Mouse (Mus musculus) retina, postnatal 7 days (tissue): Measurements from ENCODE around the gene Frat2.
"Not testable (repeated sequence)": the region's sequence is repeated elsewhere in the genome, so short reads cannot be mapped to it uniquely, and the experiment has no call there.

Experiments used
- DNase-seq: peaks from one replicate; pipeline ENCODE4 v3.0.0-alpha.2; 2012; ENCODE audit warnings: low read depth, low spot score

The Frat2 gene

DNA sequence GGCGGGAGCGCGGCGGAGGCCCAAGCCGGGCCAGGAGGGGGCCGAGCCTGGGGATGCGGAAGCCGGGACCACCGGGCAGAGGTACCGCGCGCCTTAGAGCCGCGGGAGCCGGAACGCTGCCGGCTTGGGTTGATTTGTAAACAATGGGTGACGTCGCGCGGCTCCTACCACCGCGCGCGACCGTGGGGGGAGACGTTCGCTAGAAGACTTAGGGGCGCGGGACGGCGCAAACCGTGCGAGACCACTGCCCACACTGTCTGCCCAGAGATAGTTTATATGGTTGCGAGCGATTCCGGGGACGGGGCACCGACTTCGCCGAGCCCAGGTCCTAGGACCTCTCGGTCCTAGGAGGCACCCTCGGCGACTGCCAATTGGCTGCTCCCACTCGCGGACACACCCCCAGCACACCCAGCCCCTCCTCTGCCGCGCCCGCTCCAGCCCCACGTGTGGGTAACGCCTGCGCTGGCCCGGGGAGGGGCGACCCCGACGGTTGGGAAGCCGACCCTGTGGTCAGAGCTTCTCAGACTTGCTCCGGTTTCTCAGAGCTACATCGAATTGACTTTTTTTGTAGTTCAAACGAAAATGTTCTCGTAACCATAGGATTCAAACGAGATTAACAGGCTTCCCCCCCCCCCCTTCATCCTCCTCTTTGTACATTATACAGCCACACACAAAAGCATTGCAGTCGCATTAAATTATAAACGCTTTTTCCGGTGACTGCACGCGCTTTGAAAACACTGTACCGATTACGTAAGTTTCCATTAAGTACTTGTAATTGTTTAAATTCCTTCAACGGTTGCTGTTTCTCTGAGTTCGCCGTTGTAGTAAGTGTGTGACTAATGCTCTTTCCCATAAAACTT lies at the start of gene Frat2:
Gene Frat2 (minus strand): TSS at position 141 of the 860 bp plus-strand sequence.
- DNase-seq: peak; percentile 81

DNA sequence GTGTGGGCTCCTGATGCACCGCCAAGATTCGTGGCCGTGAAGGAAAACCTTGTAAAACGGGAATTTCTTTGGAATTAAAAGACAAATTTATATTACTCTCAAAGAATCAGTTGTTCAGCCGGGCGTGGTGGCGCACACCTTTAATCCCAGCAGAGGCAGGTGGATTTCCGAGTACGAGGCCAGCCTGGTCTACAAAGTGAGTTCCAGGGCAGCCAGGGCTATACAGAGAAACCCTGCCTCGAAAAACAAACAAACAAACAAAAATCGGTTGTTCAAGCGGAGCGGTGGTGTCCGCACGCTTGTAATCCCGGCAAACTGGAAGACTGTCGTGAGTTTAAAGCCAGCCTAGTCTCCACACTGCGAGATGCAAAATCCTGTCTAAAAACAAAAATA lies 48.4 kb upstream of the Frat2 start:
- no peak for DNase-seq

DNA sequence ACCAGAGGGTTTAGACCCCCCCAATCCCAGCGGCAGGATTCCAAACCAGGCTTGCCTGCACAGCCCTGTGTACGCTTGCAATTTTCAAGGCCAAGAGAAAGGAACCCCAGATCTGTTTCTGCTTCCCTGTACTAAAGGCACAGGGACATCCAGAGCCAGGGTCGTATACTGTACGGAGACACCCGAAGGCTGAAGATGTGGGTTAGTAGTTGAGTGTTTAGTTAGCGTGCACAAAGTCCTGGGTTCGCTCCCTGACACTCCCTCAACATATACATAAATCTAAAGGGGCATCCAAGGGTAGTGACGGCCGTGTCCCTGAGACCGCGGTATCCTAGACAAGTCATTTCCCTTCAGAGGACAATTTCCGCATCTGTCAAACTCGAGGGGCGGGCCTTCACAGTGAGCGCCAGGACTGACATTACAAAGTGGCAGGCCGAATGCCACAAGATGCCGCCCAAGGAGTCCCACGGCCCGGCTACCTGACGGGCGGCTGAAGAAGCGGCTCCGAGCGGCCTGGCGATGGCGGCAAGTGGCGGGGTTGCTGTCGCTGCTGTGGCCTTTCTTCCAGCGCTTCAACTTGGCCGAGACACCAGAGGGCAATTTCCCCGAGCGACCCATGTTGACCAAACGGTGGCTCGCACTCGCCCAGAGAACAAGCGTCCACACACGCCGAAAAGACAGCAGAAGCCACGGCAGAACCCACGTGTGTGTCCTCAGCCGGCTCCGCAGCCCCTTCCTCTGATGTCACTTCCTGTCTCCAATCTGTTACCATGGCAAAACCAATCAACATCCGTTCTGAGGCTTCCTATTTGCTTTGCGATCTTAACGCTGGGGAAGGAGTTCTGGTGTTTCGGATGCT lies 47.8 kb upstream of the Frat2 start, which contains the start of gene Rrp12:
Gene Rrp12 (minus strand): TSS at position 714 of the 859 bp plus-strand sequence.
- DNase-seq: peak; percentile 90

DNA sequence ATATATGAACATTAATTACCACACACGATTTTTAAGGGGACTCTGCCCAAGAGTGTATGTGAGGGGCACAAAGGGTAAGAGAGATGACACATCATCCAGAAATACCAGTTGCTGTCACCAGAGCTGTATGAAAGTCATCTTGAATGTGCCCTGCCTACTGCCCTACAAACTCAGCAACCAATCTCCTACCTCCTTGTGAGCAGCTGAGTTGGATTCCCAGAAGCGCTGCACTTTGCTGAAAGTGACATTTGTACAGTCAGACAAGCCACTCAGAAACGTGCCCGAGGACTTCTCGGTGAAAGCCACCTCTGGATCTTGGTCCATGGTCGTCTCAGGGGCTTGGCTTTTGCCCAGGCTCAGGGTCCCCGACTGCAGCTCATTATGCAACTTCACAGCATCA lies 47.0 kb upstream of the Frat2 start:
- DNase-seq: no peak

DNA sequence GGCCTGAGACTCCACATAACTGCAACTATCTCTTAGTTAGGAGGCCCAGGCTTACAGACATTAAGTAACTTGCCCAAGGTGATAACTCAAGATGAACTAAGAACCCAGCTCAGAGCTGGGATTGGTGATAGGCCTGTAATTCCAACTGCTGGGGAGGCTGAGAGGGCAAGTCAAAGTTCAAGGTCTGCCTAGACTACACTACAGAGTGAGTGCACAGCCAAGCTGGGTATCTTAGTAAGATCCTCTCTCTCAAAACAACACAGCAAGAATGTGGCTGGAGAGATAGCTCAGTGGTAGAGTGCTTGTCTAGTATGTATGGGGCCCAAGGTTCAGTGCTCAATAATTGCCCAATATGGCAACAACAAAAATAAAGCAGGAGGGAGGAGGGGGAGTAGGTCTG lies 40.3 kb upstream of the Frat2 start:
- DNase-seq: no peak

DNA sequence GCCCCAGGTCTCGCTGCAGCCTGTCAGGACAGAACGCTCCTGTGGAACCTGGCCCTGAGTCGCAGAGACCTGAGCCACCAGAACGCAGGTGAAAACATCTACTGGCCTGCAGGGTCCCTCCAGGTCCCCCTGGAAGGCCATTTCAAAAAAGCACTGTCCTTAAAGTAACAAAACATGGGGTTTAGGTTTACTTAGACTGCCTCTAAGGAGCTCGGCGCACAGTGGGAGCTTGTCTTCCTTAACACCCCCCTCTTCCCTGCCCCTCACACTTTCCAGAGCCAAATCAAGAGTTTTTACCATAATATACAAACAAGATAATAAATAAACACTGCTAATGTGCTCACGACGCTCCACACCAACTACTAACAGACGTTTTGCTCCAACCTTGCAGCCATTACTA lies 36.0 kb upstream of the Frat2 start:
- DNase-seq: no peak

DNA sequence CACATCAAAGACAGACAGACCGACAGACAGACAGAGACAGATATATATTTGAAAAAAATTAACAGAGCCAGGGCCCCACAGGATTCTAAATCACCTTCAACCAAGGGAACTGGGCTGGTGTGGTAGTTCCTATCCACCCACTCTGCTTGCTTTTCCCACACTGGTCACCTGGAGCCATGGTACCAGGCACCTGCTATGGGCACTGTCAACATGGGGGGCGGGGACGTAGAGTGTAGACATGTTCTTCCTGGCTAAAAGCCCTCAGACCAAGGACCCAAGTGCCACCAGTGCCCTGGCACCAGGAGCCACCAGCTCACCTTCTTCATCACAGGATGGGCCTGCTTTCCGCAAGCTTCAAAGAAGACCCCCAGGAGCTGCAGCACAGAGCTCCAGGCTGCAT lies 33.9 kb upstream of the Frat2 start:
- DNase-seq: no peak

DNA sequence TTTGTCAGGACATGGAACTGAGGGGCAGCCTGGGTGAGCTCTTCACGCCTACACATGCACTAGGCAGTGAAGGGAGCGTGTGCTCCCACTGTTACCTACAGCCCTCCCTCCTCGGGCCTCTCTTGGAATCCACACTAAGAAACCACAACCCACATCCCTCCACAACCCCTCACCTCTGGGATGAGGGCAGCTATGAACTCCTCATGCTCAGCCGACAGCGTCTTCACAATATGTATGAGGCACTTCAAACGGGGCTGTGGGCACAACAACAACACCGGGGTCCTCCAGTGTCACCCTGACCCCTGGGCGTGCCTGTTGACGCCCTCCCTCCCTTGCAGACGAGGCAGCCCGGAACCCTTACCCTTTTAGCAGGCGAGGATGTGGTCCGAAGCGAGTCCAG lies 26.4 kb upstream of the Frat2 start:
- no peak for DNase-seq

DNA sequence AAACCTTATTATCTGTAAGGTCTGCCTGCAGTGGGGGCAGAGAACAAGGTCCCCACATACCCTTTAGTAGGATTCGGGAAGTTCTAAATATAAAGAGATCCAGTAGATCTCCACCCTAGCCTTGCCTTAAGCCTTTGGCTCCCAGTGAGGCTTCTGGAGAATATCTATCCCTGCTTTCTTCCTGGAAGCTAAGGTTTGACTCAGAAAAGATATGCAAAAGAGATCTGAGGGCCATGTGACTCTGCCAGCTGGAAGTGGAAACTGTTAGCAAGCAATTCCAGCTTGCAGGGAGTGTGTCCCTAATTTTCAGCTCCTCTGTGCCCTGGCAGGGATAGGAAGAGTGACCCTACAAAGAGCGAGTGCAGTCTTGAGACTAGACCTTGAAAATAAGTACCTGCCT lies 24.4 kb upstream of the Frat2 start:
- no peak for DNase-seq

DNA sequence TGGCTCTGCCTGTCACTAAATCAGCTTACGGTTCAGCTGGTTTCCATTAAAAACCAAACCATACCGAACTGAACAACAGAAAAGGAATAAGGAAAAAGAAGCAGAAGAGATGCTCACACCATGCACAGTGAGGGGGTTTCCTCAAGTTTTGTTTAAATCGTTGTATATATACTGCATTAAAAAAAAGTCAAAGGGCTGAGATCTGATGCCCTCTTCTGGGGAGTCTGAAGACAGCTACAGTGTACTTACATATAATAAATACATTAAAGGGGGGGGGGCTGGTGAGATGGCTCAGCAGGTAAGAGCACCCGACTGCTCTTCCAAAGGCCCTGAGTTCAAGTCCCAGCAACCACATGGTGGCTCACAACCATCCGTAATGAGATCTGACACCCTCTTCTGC lies 22.0 kb upstream of the Frat2 start:
- DNase-seq: not testable (repeated sequence)

DNA sequence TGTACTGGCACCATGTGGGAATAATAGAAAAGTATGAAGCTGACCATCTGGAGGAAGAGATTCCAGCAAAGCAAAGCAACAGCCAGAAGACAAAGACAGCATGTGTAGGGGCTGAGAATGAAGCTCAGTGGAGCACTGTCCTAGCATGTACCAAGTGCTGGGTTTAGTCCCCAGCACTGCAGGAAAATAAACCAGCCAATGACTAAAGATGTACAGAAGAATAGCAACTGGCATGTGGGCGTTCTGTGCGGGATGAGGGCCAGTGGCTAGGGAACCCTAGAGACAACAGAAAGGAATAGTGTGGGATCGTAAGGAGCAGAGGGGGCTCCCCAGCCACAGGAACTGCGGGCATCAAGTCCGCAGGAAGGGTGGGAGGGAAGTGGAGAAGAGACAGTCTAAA lies 21.4 kb upstream of the Frat2 start:
- no peak for DNase-seq

DNA sequence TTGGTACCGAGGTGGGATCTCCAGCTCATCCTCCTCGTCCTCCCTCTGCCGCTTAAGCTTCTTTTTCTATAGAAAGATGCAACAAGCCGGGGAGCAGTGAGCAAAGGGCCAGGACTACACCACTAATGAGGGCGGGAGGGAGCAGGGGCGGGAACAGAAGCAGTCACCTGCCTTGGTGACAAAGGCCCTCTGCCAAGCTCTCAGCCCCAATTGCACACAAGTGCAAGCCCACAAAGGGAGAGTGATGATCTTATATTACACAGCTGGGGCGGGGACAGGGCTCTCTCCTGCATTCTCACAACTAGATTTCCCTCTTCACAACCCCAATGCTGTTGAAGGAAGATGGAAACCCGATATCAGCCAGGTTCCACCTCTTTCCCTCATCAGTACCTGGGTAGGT lies 18.8 kb upstream of the Frat2 start:
- no peak for DNase-seq

DNA sequence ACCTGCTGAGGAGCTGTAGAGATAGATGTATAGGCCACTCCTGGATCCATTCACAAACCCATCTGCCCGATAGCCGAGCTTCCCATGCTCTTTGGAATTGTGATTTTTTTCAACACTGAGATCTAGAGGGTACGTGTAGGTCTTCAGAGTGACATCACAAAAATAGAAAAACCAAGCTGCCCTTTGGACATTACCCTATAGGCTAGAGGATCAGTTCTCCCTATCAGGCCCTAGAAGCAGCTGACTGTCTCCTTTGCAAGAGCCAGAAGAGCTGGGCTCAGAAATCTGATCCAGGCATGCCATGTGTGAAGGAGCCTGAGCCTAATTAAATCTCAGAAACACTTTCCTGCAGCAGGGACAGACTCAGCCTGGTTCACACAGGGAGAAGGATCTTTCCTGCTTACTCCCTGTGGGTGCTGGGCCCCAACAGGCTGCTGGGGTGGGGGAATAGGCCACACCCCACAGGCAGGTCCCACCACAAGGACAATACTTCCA lies 9.9 kb upstream of the Frat2 start:
- DNase-seq: no peak

DNA sequence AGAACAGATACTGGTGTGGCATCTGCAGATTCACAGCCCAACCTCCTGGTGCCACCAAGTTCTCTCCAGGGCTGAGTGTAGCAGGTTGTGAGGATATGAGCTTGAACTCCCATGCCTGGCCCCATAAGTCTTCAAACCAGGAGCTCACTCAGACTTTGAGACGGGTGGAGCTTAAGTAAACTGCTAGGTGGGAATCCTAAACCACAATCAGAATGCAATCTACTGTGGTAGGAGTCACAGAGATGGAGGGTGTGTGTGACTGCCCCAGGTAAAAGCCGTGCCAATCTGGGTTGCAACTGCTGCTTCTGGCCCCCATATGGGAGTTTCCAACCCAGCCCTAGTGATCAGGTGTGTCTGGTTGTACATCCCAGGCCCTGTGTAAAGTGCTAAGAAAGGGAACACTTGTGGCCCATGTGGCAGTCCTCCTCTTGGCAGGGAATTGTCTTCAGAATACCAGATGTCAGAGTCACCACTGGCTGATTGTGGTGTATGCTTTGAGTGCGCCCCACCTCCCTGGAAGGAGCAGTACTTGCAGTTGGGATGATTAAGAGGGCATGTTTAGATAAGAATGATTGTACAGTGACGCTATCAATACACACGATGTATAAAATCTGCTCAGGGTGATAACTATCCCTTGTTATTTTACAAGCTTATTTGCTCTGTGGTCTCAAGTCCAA lies 9.3 kb upstream of the Frat2 start:
- DNase-seq: no peak

DNA sequence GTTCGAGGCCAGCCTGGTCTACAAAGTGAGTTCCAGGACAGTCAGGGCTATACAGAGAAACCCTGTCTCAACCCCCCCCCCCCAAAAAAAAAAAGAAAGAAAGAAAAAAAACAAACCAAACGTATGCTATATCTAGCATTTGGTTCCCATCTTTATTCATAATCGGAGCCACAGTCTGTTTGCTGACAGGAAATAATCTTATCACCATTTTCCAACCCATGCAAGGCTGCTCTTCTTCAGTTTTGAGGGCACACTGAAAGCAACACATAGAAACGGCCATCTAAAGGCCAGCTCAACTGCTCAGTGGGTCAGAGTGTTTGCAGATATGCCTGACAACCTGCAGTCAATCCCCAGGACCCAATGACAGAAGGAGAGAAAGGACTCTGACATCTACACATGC lies 4.5 kb upstream of the Frat2 start:
- DNase-seq: no peak

DNA sequence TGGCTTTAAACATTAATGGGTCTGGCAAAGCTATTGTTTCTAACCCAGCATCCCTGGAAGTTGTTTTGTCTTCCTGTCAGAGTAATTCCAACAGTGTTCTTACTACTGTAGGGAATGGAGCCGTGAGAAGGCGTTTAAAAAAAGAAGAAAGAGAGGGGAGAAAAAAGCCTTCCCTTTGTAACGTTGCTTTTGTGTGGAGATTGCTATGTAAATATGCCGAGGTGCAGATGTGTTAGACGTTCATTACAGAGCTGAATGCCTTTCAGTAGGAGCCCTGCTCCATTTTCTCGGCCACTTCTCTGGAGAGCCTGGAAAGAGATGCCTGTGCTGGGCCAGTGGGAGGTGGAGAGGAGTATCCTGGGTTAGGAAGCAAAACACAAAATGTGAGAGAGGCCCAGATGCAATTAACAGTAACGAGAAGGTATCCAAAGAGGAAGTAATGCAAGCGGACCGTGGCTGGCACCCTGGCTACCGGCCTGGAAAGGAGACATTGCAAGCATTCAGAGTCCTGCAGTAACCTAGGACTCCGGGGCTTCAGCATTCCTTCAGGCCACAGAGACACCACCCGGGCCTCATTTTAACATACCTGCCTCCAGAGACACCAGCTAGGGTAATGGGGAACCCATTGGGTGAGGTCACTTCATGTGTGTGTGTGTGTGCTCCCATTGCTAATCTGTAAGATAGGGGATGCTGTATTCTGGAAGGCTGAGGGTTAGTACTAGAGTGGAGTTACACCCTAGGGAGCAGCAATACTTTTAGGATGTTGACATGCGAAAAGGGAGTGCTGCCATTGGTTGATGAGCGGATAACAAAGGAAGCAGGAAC lies 3.0 kb upstream of the Frat2 start:
- DNase-seq: no peak

DNA sequence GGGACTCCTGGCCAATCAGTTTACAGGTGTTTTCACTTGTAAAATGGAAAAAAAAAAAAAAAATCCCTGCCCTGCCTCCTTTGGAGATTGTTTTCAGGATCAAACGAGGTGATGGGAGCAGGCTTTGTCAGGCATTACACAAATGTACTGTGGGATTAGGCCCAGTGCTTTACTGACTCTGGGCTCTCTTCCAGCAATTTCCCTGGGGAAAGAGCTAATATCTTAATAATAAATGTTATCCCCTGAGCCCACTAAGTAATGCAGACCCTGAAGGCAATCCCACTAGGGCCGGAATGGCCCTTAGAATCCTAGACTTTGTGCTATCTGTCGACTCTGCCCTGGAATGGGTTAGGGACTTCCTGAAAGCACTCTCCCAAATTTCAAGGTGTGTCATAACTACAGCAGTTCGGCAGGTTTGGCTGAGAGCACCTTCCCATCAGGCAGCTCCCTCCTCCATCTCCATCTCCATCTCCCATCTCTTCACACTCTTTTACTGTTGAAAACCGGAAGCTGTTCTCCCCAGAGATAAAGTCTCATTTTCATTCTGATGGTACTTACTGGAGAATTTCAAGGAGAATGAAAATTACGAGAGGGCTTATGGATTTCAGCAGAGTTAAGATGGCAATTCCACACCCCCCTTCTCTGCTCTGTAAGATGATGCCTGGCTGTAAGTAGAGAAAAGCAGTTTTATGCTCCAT lies 2.2 kb upstream of the Frat2 start:
- DNase-seq: no peak

DNA sequence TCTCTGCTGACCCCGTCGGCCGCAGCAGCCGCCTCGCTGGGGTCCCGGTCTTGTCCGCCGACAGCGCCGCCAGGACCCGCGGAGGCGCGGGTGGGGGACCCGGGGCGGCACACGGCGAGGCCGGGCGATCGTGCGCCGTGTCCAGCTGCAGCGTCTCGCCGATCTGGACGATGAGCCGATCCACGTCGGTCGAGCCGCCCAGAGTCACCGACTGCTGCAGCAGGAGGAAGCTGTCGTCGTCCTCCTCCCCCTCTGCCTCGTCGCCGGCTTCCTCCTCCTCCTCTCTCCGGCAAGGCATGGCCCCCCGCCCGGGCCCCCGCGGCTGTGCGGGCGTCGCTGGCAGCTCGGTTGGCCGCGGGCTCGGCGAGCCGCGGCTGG lies 329 bp downstream of the Frat2 start:
- DNase-seq: not testable (repeated sequence)

DNA sequence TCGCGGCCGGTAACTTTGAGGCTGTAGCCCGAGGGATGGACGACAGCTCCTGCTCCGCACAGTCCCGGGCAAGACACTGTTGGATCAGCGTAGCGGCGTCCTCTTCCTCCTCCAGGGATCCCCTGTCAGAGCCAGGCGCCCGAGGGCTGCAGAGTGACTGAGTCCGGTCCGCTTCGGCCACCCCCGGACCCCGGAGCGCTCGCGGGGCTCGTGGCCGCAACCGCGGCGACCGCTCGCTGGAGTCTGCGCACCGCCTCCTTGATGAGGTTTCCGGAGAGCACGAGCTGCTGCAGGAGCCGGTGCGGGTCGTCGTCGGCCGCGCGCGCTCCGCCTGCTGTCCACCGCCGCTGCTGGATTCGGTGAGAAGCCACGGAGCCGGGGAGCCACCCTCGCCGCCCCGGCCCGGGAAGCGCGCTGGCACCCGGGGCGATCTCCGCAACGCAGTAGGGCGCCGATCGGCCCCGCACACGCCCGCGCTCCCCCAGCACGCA lies 796 bp downstream of the Frat2 start:
- DNase-seq: no peak

DNA sequence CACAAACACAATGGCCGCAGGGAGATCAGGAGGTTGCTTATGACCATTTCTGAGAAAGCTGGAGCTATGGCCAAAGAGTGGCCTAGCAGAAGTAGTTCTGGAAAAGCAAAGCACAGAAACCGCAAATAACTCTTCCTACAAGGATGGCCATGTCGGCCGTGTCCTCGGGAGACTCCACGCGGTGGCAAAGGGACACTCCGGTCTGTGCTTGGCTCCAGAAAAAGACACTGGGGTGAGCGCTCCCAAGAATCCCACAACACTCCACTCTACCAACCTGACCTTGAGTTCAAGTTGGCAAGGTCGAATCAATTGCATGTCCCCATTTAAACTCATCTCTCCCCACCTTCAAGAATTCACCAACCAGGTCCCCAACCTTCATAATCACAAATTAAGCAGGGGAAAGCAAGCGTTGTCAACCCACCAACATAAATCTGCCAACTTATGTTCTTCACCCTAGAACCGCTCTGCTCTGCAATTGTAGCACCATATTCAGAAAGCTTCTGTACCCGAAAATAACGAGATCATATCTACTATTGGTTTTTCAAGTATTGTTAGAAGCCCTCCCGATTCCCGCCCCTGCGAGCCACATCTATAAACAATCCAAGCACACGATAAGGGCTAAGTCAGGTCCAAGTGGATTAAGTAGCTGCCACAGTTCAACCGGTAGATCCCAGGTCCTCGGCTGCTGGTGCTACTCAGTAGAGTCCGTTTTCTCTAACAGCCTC lies 1.4 kb downstream of the Frat2 start:
- DNase-seq: no peak
